ENCODE assay signal across 8 mouse cellular contexts in genomic region chr11:69982225-69982624, GRCm38 (mm10). TPM values are rescaled to one million over a fixed set of nuclear protein-coding genes. Genes with fewer than 3 reads are reported as not detected.
DNase-seq lines count a peak whose midpoint lies in the region; ATAC-seq lines count a peak whose summit lies in the region.

Gene Elp5 (minus strand): TSS chr11:69982517.

- ATAC-seq in kidney, embryonic 16.5 days (ENCODE audit: low FRiP score, low TSS enrichment), result no peak
- ATAC-seq in hindbrain, embryonic 16.5 days, result no peak

- H3K9ac ChIP-seq in kidney, embryonic 16.5 days (replicated peaks; ENCODE audit: low read length), result peak within 1 kb of the TSS; percentile 99
- H3K9ac ChIP-seq in hindbrain, embryonic 16.5 days (ENCODE audit: low read depth, low read length), result peak within 1 kb of the TSS; percentile 96

- H3K27me3 ChIP-seq in kidney, embryonic 16.5 days (ENCODE audit: insufficient read depth, low read length), result no peaks in the 10 kb centered on the region
- H3K27me3 ChIP-seq in hindbrain, embryonic 16.5 days (replicated peaks; ENCODE audit: control insufficient read depth, insufficient read depth, low read length), result no peaks in the 10 kb centered on the region

- H3K4me1 ChIP-seq in kidney, embryonic 16.5 days (ENCODE audit: insufficient read depth, low read length), result peaks cover 28% of the 10 kb centered on the region
- peaks cover 30% of the 10 kb centered on the region for H3K4me1 ChIP-seq in hindbrain, embryonic 16.5 days (ENCODE audit: control insufficient read depth, insufficient read depth, low read depth, low read length)

- peak within 1 kb of the TSS; percentile 86 for H3K4me2 ChIP-seq in kidney, embryonic 16.5 days (replicated peaks; ENCODE audit: low read depth, low read length)
- H3K4me2 ChIP-seq in hindbrain, embryonic 16.5 days (ENCODE audit: low read length), result peak within 1 kb of the TSS; percentile 91

- H3K36me3 ChIP-seq in kidney, embryonic 16.5 days (ENCODE audit: insufficient read depth, low read length), result peaks cover 38% of the 10 kb centered on the region
- H3K36me3 ChIP-seq in hindbrain, embryonic 16.5 days (ENCODE audit: control insufficient read depth, insufficient read depth, low read length), result peaks cover 16% of the 10 kb centered on the region
- peaks cover 36% of the 10 kb centered on the region for H3K36me3 ChIP-seq in macrophage (ENCODE audit: inconsistent target)

- WGBS in kidney, embryonic 16.5 days, result 42% methylated on average over 8 of the region's 8 CpGs
- 64% methylated on average over 8 of the region's 8 CpGs for WGBS in hindbrain, embryonic 16.5 days
- 65% methylated on average over 8 of the region's 8 CpGs for WGBS in macrophage (ENCODE audit: missing documents)

- H3K9me3 ChIP-seq in kidney, embryonic 16.5 days (ENCODE audit: low read length), result no peaks in the 10 kb centered on the region
- H3K9me3 ChIP-seq in hindbrain, embryonic 16.5 days (ENCODE audit: control insufficient read depth, low read length), result no peaks in the 10 kb centered on the region

- peak within 1 kb of the TSS; percentile 100 for H3K4me3 ChIP-seq in kidney, embryonic 16.5 days (ENCODE audit: low read length)
- peak within 1 kb of the TSS; percentile 90 for H3K4me3 ChIP-seq in hindbrain, embryonic 16.5 days (ENCODE audit: low read length)
- peak within 1 kb of the TSS; percentile 97 for H3K4me3 ChIP-seq in macrophage (ENCODE audit: inconsistent target)

- peak within 1 kb of the TSS; percentile 99 for H3K27ac ChIP-seq in kidney, embryonic 16.5 days (ENCODE audit: low read length)
- H3K27ac ChIP-seq in hindbrain, embryonic 16.5 days (ENCODE audit: low read depth, low read length), result peak within 1 kb of the TSS; percentile 99
- peak within 1 kb of the TSS; percentile 48 for H3K27ac ChIP-seq in macrophage

- no peak for DNase-seq in kidney, postnatal 4 days
- DNase-seq in adrenal gland, postnatal 10 days, result no peak
- DNase-seq in gastrocnemius, adult 8-10 months (ENCODE audit: low spot score in 2 of 2), result no peak
- DNase-seq in frontal cortex, postnatal 25 days (ENCODE audit: low spot score in 2 of 2), result no peak
- DNase-seq in cerebellum, postnatal 4 days (ENCODE audit: low spot score in 2 of 2), result no peak

- H3K79me2 ChIP-seq in macrophage (ENCODE audit: inconsistent target), result peaks cover 76% of the 10 kb centered on the region

RNA-seq across cellular contexts. Expression of gene Elp5, which starts in this region (rescaled TPM):
- polyA plus RNA-seq in kidney, embryonic 16.5 days (2015; fragmentation: Nextera tagmentation; extraction: Ambion mirVana), result 124 and 128 TPM in 2 replicates
- total RNA-seq in adrenal gland, postnatal 10 days (2021), result 10 to 100 TPM; 66.8 to 71.4 TPM
- 10 to 100 TPM; 38.8 to 40.8 (median 39.4) TPM for total RNA-seq in gastrocnemius, adult 8-10 months (2022)
- polyA plus RNA-seq in hindbrain, embryonic 16.5 days (2015; fragmentation: Nextera tagmentation; extraction: Ambion mirVana), result 168 and 188 TPM in 2 replicates
- total RNA-seq in macrophage (2018; cell fraction: chromatin; rRNA removed), result 100 to 1,000 TPM in 14 of 26 experiments, 10 to 100 TPM in 12; 24.4 to 197 (median 111) TPM
- total RNA-seq in macrophage (2018; cell fraction: cytosol; rRNA removed), result 100 to 1,000 TPM in 5 of 26 experiments, 10 to 100 TPM in 21; 56.7 to 127 (median 72.5) TPM
- total RNA-seq in macrophage (2018; cell fraction: nucleus; rRNA removed), result 100 to 1,000 TPM in 13 of 26 experiments, 10 to 100 TPM in 13; 30.7 to 210 (median 96.6) TPM
- polyA plus RNA-seq in macrophage (2018), result 29.9 to 51.5 TPM (median 43.1 TPM) in 3 replicates

Comparison
In these comparisons a context has a peak if more than half of its experiments do, and no peak if none do; other contexts are left out.
1. H3K27ac ChIP-seq: peak in every context shown above with its lines; median percentile 99 in kidney, embryonic 16.5 days; 99 in hindbrain, embryonic 16.5 days; 48 in macrophage.